Mouse (Mus musculus) hindbrain, postnatal 0 days (tissue): ENCODE measurements around the gene Chfr. TPM values are rescaled to one million over a fixed set of nuclear protein-coding genes. Genes with fewer than 3 reads are reported as not detected.

Experiments
- ATAC-seq: fragments of 200-750 bp; cut with Nextera tagmentation; 2 replicates; pipeline ENCODE4 v1.8.0; 2017; ENCODE audit warnings: mild to moderate bottlenecking, moderate TSS enrichment, moderate library complexity
- DNase-seq: peaks from one replicate; pipeline ENCODE4 v3.0.0-alpha.2; 2015; ENCODE audit warnings: low spot score
- H3K27ac ChIP-seq: fragments of 300-500 bp; sonication (generic); 2 replicates; pipeline ENCODE4 v1.5.1; 2014; ENCODE audit warnings: mild to moderate bottlenecking
- H3K27me3 ChIP-seq: fragments of 300-500 bp; sonication (generic); 2 replicates; pipeline ENCODE4 v1.6.1; 2014; ENCODE audit warnings: low read length, mixed read lengths; ENCODE audit not compliant: insufficient read depth
- H3K36me3 ChIP-seq: fragments of 300-500 bp; sonication (generic); 2 replicates; pipeline ENCODE4 v1.6.1; 2014; ENCODE audit warnings: low read length, mixed read lengths; ENCODE audit not compliant: insufficient read depth
- H3K4me1 ChIP-seq: fragments of 300-500 bp; sonication (generic); 2 replicates; pipeline ENCODE4 v1.6.1; 2014; ENCODE audit warnings: antibody characterized with exemption, low read length, mixed read lengths; ENCODE audit not compliant: insufficient read depth
- H3K4me2 ChIP-seq: fragments of 300-500 bp; sonication (generic); 2 replicates; pipeline ENCODE4 v1.6.1; 2014; ENCODE audit warnings: low read depth, mild to moderate bottlenecking, low read length, moderate library complexity, mixed read lengths
- H3K4me3 ChIP-seq: fragments of 300-500 bp; sonication (generic); 2 replicates; pipeline ENCODE4 v1.5.1; 2014; ENCODE audit warnings: low read length
- H3K9ac ChIP-seq: fragments of 300-500 bp; sonication (generic); replicated peaks from 2 replicates; pipeline ENCODE4 v1.6.1; 2014; ENCODE audit warnings: mild to moderate bottlenecking, low read length, moderate library complexity, mixed read lengths
- H3K9me3 ChIP-seq: fragments of 300-500 bp; sonication (generic); 2 replicates; pipeline ENCODE4 v1.6.1; 2016; ENCODE audit warnings: low read length, mixed read lengths
- CTCF ChIP-seq: IDR thresholded peaks from 2 replicates; pipeline ENCODE4 v1.5.1; 2016; ENCODE audit warnings: antibody characterized with exemption, control low read depth, low read depth
- WGBS: fragments of 180-500 bp; shearing (Covaris S2); extraction: QIAGEN DNeasy Blood & Tissue Kit; methylation state at CpG from one replicate; pipeline ENCODE4 v1.1.7; 2014; 5-methylcytosine and 5-hydroxymethylcytosine counted together
- polyA plus RNA-seq: library from polyadenylated mRNA; unstranded; fragments of >200 nt; fragmentation: Nextera tagmentation; extraction: Ambion mirVana; gene quantifications from 2 replicates; pipeline ENCODE4 v1.2.1, GENCODE M21; 2015
- total RNA-seq: library from RNA; depleted of rRNA; stranded (reverse); fragments of >200 nt; gene quantifications from 2 replicates; pipeline ENCODE4 v1.2.3, GENCODE M21; 2014

Chfr gene
- total and polyA plus RNA-seq, 2 experiments from 2014 or later: 55.8 to 66.3 TPM

DNA sequence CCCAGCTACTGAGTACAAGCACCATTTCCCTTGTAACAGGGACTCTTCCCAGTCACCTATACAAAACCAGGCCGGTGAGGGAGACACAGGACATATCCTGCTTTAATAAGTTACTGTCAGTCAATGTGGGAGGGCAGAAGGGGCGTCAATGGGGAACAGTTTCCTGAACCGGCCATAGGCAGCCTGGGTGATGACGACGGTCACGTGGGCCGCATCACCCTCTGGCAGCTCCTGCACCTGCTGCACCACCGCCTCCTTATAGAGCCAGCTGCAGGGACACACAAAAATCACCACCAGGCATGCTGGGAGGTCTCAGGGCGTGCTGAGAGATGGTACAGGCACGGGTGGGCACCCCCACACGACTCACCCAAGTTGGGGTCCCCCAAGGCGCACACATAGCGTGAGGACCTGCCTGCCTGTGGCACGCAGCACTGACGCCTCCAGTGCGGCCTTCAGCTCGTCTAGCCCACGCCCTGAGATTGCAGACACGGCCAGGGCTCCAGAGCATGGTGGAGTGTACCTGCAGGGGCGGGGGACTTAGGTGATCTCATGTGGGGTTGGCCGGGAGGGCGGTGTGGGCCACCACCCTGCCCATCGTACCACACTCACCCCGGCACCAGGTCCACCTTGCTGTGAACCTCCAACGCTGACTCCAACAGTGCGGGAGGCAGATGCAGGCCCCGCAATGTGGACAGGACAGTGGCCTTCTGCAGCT is 31.6 kb upstream of the Chfr start:
- peaks cover 32% of the 10 kb centered on the region for H3K36me3 ChIP-seq
- TF ChIP-seq CTCF: no peak
- ATAC-seq: no peak
- peaks cover 18% of the 10 kb centered on the region for H3K4me1 ChIP-seq
- no peak overlapping the region for H3K27ac ChIP-seq
- 96% methylated on average over 27 of the region's 27 CpGs for WGBS
- H3K27me3 ChIP-seq: no peaks in the 10 kb centered on the region
- H3K4me3 ChIP-seq: no peak overlapping the region
- DNase-seq: no peak
- H3K9ac ChIP-seq: no peak overlapping the region
- no peak overlapping the region for H3K4me2 ChIP-seq
- H3K9me3 ChIP-seq: no peaks in the 10 kb centered on the region

DNA sequence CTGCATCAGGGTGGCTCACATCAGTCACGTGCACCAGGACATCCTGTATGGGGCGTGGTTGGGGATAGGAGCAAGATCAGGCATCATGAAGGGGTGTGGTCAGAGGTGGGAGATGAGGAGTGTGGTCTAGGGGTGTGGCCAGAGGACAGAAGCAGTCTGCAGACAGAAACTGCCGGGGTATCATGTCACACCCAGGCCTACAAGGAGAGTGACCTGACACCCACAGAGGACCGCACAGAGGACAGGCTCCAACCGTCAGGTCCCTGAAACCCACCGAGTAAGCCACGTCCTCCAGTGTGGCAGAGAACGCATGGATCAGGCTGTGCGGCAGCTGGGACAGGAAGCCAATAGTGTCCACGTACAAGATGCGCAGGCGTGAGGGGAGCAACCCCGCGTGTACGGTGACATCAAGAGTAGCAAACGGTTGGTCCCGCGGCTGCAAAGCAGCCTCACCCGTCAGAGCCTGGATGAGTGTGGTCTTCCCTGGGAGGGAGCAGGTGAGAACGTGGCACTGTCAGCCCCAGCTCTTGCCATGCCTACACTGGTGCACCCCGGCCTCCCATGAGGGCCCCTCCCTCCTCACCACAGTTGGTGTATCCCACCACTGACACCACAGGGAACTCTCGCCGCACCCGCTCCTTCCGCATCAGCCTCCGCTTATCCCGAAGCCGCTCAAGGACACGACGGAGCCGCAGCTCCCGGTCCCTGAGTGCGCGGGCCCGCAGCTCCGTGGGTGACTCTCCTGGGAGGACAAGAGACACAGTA is 30.8 kb upstream of the Chfr start:
- Histone ChIP-seq H3K4me1 (peaks cover 18% of the 10 kb centered on the region), H3K4me2 (no peak overlapping the region), H3K4me3 (no peak overlapping the region), H3K36me3 (peaks cover 32% of the 10 kb centered on the region), H3K9ac (no peak overlapping the region), H3K27me3 (no peaks in the 10 kb centered on the region), H3K9me3 (no peaks in the 10 kb centered on the region), H3K27ac (no peak overlapping the region)
- no peak for DNase-seq
- 97% methylated on average over 36 of the region's 36 CpGs for WGBS
- no peak for TF ChIP-seq CTCF
- ATAC-seq: no peak

DNA sequence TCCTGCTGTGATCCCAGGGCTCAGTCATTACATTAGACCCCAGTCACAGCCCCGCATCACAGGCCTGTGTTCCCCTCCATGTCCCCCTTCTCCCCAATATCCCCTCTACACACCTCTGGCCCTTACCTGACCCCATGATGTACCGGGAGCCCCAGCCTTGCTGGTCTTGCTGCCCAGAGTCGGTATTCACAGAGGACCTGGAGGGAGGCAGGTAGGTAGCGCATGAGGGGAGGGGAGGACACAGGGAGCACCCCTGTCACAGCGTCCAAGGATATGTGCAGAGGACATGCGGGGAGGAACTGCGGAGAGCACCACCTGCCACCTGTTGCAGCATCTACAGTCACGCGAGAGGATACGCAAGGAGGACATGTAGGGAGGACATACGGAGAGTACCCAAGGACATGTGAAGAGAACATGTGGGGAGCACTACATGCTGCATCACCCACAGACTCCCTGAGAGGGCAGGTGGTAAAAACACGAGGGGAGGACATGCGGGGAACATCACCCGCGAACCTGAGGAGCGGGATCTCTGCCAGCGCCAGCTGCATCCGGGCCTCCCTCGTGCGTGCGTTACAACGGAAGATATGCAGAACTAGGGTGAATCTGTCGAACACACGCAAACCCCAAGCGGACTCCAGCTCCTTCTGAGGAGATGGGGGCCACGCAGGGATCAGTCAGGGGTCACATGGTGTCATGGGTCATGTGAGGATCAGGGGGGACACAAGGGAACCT is 29.3 kb upstream of the Chfr start:
- no peaks in the 10 kb centered on the region for H3K9me3 ChIP-seq
- no peak for ATAC-seq

DNA sequence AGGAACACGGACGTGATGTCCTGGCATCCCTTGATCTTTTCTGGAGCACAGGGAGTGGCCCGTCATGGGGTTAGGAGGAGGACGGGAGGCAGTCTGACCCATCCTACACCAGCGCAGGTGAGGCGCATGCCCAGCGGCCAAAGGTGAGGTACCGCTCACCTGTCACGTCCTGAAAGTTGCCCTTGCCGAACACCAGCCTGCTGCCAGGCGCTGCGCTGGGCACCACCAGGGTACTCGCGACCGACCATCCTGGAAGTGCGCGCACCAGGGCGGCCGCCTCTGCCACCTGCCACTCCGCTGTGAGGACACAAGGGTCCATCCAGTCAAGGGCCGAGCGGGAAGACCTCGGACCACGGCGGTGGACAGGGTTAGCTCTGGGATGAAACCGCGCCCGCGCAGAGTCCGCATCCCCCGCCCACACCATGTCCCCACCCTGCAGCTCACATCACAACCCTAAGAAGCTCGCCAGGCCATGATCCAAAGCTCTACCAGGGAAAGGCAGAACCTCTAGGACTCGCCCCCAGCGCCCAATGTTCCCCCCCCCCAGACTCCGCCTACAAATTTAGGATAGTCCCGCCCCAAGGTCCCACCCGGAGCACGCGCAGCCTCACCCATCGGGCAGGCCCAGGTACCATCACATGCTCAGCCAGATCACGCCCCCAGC is 28.6 kb upstream of the Chfr start:
- Histone ChIP-seq H3K4me1 (peaks cover 8% of the 10 kb centered on the region), H3K4me3 (peak overlapping the region; percentile 76), H3K36me3 (peaks cover 32% of the 10 kb centered on the region), H3K4me2 (peak overlapping the region; percentile 79), H3K27me3 (no peaks in the 10 kb centered on the region), H3K9me3 (no peaks in the 10 kb centered on the region), H3K9ac (peak overlapping the region; percentile 86), H3K27ac (peak overlapping the region; percentile 98)
- 13% methylated on average over 41 of the region's 41 CpGs for WGBS
- no peak for DNase-seq
- no peak for TF ChIP-seq CTCF
- peak; percentile 13 for ATAC-seq

More for the DNA sequence above, 29.3 kb upstream of the Chfr start:
- Histone ChIP-seq H3K4me1 (peaks cover 15% of the 10 kb centered on the region), H3K27ac (no peak overlapping the region; the same call in 1 of the 2 replicates), H3K4me2 (peak overlapping the region; percentile 79), H3K4me3 (peak overlapping the region; percentile 76), H3K36me3 (peaks cover 32% of the 10 kb centered on the region), H3K9ac (no peak overlapping the region), H3K27me3 (no peaks in the 10 kb centered on the region)
- TF ChIP-seq CTCF: no peak
- no peak for DNase-seq
- WGBS: 92% methylated on average over 26 of the region's 26 CpGs

DNA sequence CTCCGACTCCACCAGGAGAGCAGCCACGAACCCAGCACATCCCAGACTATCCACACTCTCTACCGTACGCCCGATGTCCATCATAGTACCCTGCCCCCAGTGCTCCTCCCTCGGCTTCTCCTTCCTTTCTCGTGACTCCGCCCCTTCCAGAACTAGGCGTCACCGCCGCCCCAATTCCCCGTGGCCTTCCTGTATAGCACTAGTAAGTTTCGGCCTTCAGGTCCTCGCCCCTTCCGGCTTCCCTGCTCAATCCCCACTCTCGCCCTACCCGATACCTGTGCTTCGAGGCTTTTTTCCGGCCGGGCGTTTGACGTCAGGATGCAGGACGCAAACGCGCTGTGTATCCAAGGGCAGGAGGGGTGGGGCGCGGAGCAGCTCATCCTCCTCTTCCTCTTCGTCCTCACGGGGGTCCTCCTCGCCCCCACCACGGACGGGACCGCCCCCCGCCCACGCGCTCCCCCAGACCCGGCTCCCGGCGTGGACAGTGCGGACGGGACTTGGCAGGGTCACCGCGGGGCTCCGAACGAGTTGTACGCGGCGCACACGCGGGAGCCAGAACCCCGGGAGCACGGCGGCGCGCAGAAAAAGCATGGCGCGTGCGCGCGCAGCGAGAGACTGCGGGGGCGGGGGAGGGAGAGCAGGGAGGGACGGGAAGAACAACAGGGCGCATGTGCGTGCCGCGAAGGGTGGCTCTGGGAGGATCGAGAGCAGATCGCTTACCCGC is 27.9 kb upstream of the Chfr start, which contains the start of gene Gtpbp6:
Gene Gtpbp6 (minus strand): TSS at position 617 of the 724 bp plus-strand sequence.
- Histone ChIP-seq H3K27me3 (no peaks in the 10 kb centered on the region), H3K27ac (peak within 1 kb of the TSS; percentile 98), H3K36me3 (peaks cover 36% of the 10 kb centered on the region), H3K4me1 (peaks cover 6% of the 10 kb centered on the region), H3K4me2 (peak within 1 kb of the TSS; percentile 79), H3K9ac (peak within 1 kb of the TSS; percentile 86), H3K4me3 (peak within 1 kb of the TSS; percentile 76), H3K9me3 (no peaks in the 10 kb centered on the region)
- DNase-seq (peak; percentile 97), ATAC-seq (peak; percentile 80)
- TF ChIP-seq CTCF: no peak
- WGBS: under 1% methylated on average over 71 of the region's 71 CpGs

DNA sequence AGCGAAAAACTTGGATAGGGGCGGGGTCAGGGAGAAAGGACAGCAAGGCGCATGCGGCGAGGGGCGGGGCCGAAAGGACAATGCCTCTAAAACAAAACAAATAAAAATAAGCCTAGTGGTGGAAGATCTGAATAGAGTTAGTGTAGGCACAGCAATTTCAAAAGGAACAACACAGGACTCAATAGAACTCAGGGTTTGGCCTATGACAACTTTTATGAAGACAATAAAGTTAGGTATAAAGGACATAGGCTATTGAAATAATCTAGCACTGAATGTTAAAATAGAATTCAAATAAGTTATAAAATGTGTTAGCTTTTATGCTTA is 27.4 kb upstream of the Chfr start:
- no peak for DNase-seq
- TF ChIP-seq CTCF: peak; percentile 26
- peak overlapping the region; percentile 98; the same call in 1 of the 2 replicates for H3K27ac ChIP-seq
- no peaks in the 10 kb centered on the region for H3K9me3 ChIP-seq
- H3K9ac ChIP-seq: peak overlapping the region; percentile 86; the same call in 1 of the 2 replicates
- no peaks in the 10 kb centered on the region for H3K27me3 ChIP-seq
- H3K4me3 ChIP-seq: peak overlapping the region; percentile 76
- peaks cover 6% of the 10 kb centered on the region for H3K4me1 ChIP-seq
- ATAC-seq: no peak
- H3K4me2 ChIP-seq: peak overlapping the region; percentile 79
- WGBS: 2% methylated on average over 7 of the region's 7 CpGs
- peaks cover 36% of the 10 kb centered on the region for H3K36me3 ChIP-seq
